Mouse (Mus musculus): ENCODE measurements at regions not wholly inside any gene's neighbourhood (a gene's known extent, or its start where the extent isn't known, plus 50 kb on each side); places are given as distances from the start of the nearest gene placed in this dataset.

DNA sequence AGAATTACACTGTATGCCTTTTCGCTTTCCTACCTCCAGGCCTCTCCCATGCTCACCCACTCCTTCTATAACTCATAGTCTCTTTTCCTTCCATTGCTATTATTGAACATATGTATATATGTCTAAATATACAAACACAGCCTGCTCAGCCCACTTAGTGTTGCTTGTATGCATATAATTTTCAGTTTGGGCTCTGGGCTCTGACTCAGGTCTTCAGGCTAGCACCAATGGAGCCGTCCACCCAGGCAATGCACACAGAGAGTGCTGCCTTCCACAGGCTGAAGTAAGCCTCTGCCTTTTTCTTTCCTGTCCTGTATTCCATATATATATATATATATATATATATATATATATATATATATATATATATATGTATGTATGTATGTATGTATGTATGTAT lies 162.8 kb upstream of the Bmp4 start:
- no peak overlapping the region for H3K4me3 ChIP-seq (ENCODE audit: low read depth, low read length)
- no peak for ATAC-seq
- H3K9me3 ChIP-seq (ENCODE audit: control insufficient read depth), result no peaks in the 10 kb centered on the region
- H3K9ac ChIP-seq (ENCODE audit: low read depth, low read length), result no peak overlapping the region
- H3K36me3 ChIP-seq (ENCODE audit: control insufficient read depth, insufficient read depth), result no peaks in the 10 kb centered on the region
- no peak overlapping the region for H3K27ac ChIP-seq (ENCODE audit: low read depth, low read length)
- H3K27me3 ChIP-seq (replicated peaks; ENCODE audit: control insufficient read depth, insufficient read depth, low read length), result peaks cover 6% of the 10 kb centered on the region
- no peak for TF ChIP-seq CTCF (IDR thresholded peaks at IDR 0.05; ENCODE audit: low read depth)
- no peaks in the 10 kb centered on the region for H3K4me1 ChIP-seq (replicated peaks; ENCODE audit: control insufficient read depth, insufficient read depth, low read length)
- 84% methylated on average over 2 of the region's 2 CpGs for WGBS
- no peak overlapping the region for H3K4me2 ChIP-seq (replicated peaks; ENCODE audit: low read depth)

DNA sequence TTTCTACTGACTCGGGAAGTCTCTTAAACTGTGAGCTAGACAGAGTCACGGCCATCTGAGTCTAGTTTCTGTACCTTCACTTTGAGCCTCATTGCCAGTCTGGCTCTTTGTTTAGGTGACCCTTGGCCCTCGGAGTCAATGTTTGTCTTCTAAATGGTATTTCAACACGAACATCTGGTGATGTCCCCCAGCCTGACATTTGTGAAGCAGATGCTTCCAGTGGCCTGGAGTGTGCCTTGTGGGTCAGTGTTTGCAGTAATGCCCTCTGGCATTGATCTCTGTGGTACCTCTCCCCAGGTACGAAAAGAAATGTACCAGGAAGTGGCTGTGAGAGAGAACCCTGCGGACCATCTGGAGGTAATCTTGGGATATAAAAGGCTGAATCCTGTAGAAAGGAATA lies 155.7 kb upstream of the Bmp4 start:
- no peak for TF ChIP-seq CTCF (IDR thresholded peaks at IDR 0.05; ENCODE audit: low read depth)
- H3K4me2 ChIP-seq (replicated peaks; ENCODE audit: low read depth), result no peak overlapping the region
- no peak overlapping the region for H3K27ac ChIP-seq (ENCODE audit: low read depth, low read length)
- ATAC-seq, result no peak
- no peaks in the 10 kb centered on the region for H3K9me3 ChIP-seq (ENCODE audit: control insufficient read depth)
- no peak overlapping the region for H3K4me3 ChIP-seq (ENCODE audit: low read depth, low read length)
- 49% methylated on average over 6 of the region's 6 CpGs for WGBS
- no peaks in the 10 kb centered on the region for H3K36me3 ChIP-seq (ENCODE audit: control insufficient read depth, insufficient read depth)
- no peaks in the 10 kb centered on the region for H3K27me3 ChIP-seq (replicated peaks; ENCODE audit: control insufficient read depth, insufficient read depth, low read length)
- no peak overlapping the region for H3K9ac ChIP-seq (ENCODE audit: low read depth, low read length)
- no peaks in the 10 kb centered on the region for H3K4me1 ChIP-seq (replicated peaks; ENCODE audit: control insufficient read depth, insufficient read depth, low read length)

DNA sequence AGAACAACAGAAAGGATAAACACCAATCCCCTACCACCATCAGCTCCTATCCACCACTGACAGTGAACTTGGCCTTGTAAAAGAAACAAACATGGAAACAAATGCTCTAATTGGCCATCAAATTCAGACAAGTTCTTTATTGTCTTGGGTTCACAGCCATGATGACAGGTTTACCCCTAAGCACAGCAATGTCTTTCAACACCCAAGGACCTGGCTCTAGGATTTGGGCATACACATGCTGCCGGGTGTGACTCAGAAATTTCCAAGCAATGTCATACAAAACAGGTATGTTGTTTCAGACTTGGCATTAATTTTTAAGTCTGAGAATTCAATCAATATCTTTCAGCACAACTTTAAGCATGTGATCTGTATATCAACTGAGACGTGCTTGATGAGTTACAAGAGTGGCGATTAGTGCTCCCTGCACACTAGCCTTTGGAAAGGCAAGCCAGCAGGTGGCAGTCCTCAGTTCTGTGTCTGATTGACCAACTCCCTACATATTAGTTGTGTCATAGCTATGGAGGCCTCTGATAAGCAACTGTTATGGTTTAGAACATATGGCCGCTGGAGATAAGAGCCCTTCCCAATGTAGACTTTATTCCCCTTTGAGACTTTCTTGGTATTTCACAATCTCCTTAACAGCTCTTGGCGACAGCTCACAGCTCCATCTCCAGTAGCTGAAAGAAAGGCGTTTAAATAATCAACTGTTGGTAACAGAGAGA lies 149.2 kb upstream of the Bmp4 start:
- TF ChIP-seq CTCF (IDR thresholded peaks at IDR 0.05; ENCODE audit: low read depth), result peak; percentile 79
- WGBS, result 49% methylated on average over 6 of the region's 6 CpGs
- H3K27me3 ChIP-seq (replicated peaks; ENCODE audit: control insufficient read depth, insufficient read depth, low read length), result peaks cover 5% of the 10 kb centered on the region; the same call in 1 of the 2 replicates
- no peaks in the 10 kb centered on the region for H3K4me1 ChIP-seq (replicated peaks; ENCODE audit: control insufficient read depth, insufficient read depth, low read length)
- no peak overlapping the region for H3K4me3 ChIP-seq (ENCODE audit: low read depth, low read length)
- peak; percentile 100 for ATAC-seq
- H3K4me2 ChIP-seq (replicated peaks; ENCODE audit: low read depth), result no peak overlapping the region
- H3K9me3 ChIP-seq (ENCODE audit: control insufficient read depth), result peaks cover 3% of the 10 kb centered on the region; the same call in 1 of the 2 replicates
- H3K9ac ChIP-seq (ENCODE audit: low read depth, low read length), result no peak overlapping the region
- H3K36me3 ChIP-seq (ENCODE audit: control insufficient read depth, insufficient read depth), result no peaks in the 10 kb centered on the region
- H3K27ac ChIP-seq (ENCODE audit: low read depth, low read length), result no peak overlapping the region

DNA sequence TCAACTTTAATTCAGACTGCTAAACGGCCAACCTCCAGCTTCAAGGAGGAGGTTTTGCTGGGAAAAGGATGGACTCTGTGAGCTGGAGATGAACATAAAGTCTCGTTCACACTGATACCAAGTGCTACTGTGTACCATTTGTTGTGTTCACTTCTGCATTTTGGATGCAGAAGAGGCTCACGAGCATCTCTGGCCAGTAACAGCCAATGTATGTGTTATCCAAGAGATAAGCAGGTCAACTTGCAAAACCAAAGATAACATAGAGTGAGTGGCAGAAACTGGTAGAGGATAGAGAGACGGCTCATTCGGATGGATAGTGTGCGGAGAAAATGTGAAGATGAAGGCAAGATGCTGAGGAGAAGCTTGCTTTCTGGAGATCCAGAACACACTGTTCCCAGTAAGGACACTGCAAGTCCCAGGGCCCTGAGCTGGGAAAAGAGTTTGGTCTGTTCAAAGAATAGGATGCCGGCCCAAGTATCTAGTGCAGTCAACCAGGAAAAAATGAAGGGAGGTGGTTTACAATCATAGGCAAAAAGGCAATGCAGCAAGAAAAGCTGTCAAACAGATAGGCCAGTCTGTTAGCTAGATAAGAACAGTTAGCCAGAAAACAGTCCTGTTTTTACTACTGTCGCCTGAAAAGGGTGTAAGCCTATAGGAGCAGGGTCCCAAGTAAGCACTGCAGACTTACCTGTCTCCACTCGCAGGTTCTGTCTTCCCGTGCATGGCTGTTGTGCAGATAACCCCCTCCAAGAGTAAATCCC lies 145.7 kb upstream of the Bmp4 start:
- H3K9me3 ChIP-seq (ENCODE audit: control insufficient read depth), result peaks cover 3% of the 10 kb centered on the region; the same call in 1 of the 2 replicates
- H3K27ac ChIP-seq (ENCODE audit: low read depth, low read length), result no peak overlapping the region
- no peaks in the 10 kb centered on the region for H3K36me3 ChIP-seq (ENCODE audit: control insufficient read depth, insufficient read depth)
- peaks cover 5% of the 10 kb centered on the region; the same call in 1 of the 2 replicates for H3K27me3 ChIP-seq (replicated peaks; ENCODE audit: control insufficient read depth, insufficient read depth, low read length)
- ATAC-seq, result no peak
- 85% methylated on average over 10 of the region's 10 CpGs for WGBS
- no peak overlapping the region for H3K9ac ChIP-seq (ENCODE audit: low read depth, low read length)
- H3K4me1 ChIP-seq (replicated peaks; ENCODE audit: control insufficient read depth, insufficient read depth, low read length), result no peaks in the 10 kb centered on the region
- TF ChIP-seq CTCF (IDR thresholded peaks at IDR 0.05; ENCODE audit: low read depth), result no peak
- no peak overlapping the region for H3K4me3 ChIP-seq (ENCODE audit: low read depth, low read length)
- no peak overlapping the region for H3K4me2 ChIP-seq (replicated peaks; ENCODE audit: low read depth)

DNA sequence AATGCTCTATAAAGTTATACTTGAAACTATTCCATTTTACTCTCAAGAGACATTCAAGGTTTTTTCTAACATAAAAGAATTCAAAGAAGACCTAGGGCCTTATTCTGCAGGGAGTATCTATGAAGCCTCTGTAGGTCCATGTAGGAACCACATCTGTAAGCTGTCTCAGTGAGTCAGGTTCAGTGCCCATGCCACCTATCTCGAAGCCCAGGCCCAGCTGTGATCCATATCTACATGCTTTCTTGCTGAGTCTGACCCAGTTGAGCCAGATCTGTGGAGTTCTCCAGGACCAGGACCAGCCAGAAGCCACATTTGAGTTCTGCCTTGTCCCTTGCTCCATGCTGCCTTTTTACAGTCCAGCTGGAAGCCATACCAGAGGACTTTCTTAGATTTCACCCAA lies 142.2 kb upstream of the Bmp4 start:
- Histone ChIP-seq H3K4me1 (replicated peaks; ENCODE audit: control insufficient read depth, insufficient read depth, low read length) (no peaks in the 10 kb centered on the region), H3K27me3 (replicated peaks; ENCODE audit: control insufficient read depth, insufficient read depth, low read length) (peaks cover 4% of the 10 kb centered on the region; the same call in 1 of the 2 replicates), H3K4me2 (replicated peaks; ENCODE audit: low read depth) (no peak overlapping the region), H3K9me3 (ENCODE audit: control insufficient read depth) (no peaks in the 10 kb centered on the region), H3K27ac (ENCODE audit: low read depth, low read length) (no peak overlapping the region), H3K9ac (ENCODE audit: low read depth, low read length) (no peak overlapping the region), H3K4me3 (ENCODE audit: low read depth, low read length) (no peak overlapping the region), H3K36me3 (ENCODE audit: control insufficient read depth, insufficient read depth) (no peaks in the 10 kb centered on the region)
- ATAC-seq, result no peak
- 65% methylated on average over 1 of the region's 1 CpGs for WGBS
- no peak for TF ChIP-seq CTCF (IDR thresholded peaks at IDR 0.05; ENCODE audit: low read depth)

DNA sequence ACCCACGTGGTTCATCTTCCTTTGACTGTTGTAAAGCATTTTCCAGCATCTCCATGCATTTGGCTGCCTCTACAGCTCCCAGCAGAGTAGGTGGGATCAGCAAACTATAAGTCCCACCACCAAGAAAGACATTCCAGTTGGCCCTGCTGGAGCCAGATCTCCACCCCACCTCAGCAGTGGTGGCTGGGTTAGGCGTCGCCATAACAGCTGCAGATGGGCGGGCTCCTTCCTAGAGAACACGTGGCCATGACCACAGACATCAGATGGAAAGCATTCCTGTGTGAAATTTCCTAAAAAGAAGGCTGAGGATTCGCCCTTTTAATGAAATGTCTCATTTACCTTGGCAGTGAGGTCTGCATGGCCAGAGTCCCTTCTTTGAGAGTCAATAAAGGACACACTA lies 140.0 kb upstream of the Bmp4 start:
- Histone ChIP-seq H3K9ac (ENCODE audit: low read depth, low read length) (no peak overlapping the region), H3K4me1 (replicated peaks; ENCODE audit: control insufficient read depth, insufficient read depth, low read length) (no peaks in the 10 kb centered on the region), H3K4me2 (replicated peaks; ENCODE audit: low read depth) (no peak overlapping the region), H3K27me3 (replicated peaks; ENCODE audit: control insufficient read depth, insufficient read depth, low read length) (no peaks in the 10 kb centered on the region), H3K9me3 (ENCODE audit: control insufficient read depth) (no peaks in the 10 kb centered on the region), H3K36me3 (ENCODE audit: control insufficient read depth, insufficient read depth) (no peaks in the 10 kb centered on the region), H3K27ac (ENCODE audit: low read depth, low read length) (no peak overlapping the region), H3K4me3 (ENCODE audit: low read depth, low read length) (no peak overlapping the region)
- 85% methylated on average over 6 of the region's 6 CpGs for WGBS
- TF ChIP-seq CTCF (IDR thresholded peaks at IDR 0.05; ENCODE audit: low read depth), result no peak
- no peak for ATAC-seq

Data from intestine, postnatal 0 days (tissue).